Mouse (Mus musculus) megakaryocyte, embryonic 14.5 days (primary cell): ENCODE measurements around the gene Tas2r104. TPM values are rescaled to one million over a fixed set of nuclear protein-coding genes. Genes with fewer than 3 reads are reported as not detected.

Experiments
- H3K27me3 ChIP-seq: replicated peaks from 2 replicates; pipeline ENCODE3; 2012; ENCODE audit warnings: inconsistent platforms
- H3K36me3 ChIP-seq: replicated peaks from 2 replicates; pipeline ENCODE3; 2012; ENCODE audit warnings: low read length, inconsistent platforms, mixed read lengths
- H3K4me1 ChIP-seq: 2 replicates; pipeline ENCODE4 v1.6.1; 2012; ENCODE audit warnings: inconsistent platforms
- H3K4me3 ChIP-seq: replicated peaks from 2 replicates; pipeline ENCODE3; 2012; ENCODE audit warnings: moderate library complexity, mild to moderate bottlenecking, inconsistent platforms
- H3K9me3 ChIP-seq: 2 replicates; pipeline ENCODE4 v1.6.1; 2012; ENCODE audit warnings: inconsistent platforms
- FLI1 ChIP-seq: IDR thresholded peaks from 2 replicates; pipeline ENCODE4 v1.6.1; 2012; ENCODE audit warnings: low read length, inconsistent platforms, mixed read lengths
- GATA1 ChIP-seq: IDR thresholded peaks from 3 replicates; pipeline ENCODE4 v1.6.1; 2012; ENCODE audit warnings: mixed read lengths, low read length, inconsistent platforms, borderline replicate concordance
- polyA plus RNA-seq: library from polyadenylated mRNA; stranded (reverse); fragments of >175 nt; gene quantifications from 2 replicates; pipeline ENCODE4 v1.2.3, GENCODE M21; 2012; ENCODE audit warnings: low replicate concordance; ENCODE audit not compliant: insufficient read depth

The Tas2r104 gene
- not detected in 2 replicates for polyA plus RNA-seq

- no peak within 1 kb of the TSS for H3K4me3 ChIP-seq
- H3K27me3 ChIP-seq = no peaks in the 10 kb centered on the region
- H3K36me3 ChIP-seq = no peaks in the 10 kb centered on the region
- TF ChIP-seq GATA1 (no peak), FLI1 (no peak)
- no peaks in the 10 kb centered on the region for H3K4me1 ChIP-seq
- H3K9me3 ChIP-seq = no peaks in the 10 kb centered on the region
Observed at GRCm38 (mm10) chr6:131685644-131686043, at the start of gene Tas2r104. Gene Tas2r104 (minus strand): TSS chr6:131685744.

GRCm38 (mm10) chr6:131712803-131713202 lies 27.3 kb upstream of the Tas2r104 start:
- TF ChIP-seq GATA1 = no peak
- TF ChIP-seq FLI1 = no peak
- no peak overlapping the region for H3K4me3 ChIP-seq
- H3K36me3 ChIP-seq = no peaks in the 10 kb centered on the region
- no peaks in the 10 kb centered on the region for H3K27me3 ChIP-seq
- no peaks in the 10 kb centered on the region for H3K4me1 ChIP-seq
- H3K9me3 ChIP-seq = peaks cover 10% of the 10 kb centered on the region; the same call in 1 of the 2 replicates

DNA sequence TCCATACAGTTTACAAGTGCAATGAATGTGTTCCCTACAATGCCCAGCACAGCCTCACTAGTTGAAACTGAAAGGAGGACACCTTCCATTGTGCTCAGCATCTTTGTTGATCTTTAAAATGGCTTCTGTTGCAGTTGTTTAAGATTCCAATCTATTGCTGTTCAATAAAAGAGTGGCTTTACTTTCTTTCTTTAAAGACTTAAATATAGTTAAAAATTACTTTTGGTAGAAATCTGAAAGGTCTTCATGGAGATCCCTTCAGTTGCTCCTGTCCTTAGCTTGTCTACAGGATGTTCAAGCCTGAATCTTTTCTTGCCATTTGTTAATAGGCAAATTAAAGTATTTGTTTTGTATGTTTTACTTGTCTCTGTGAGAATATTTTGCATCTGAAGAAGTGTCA lies 4.4 kb upstream of the Tas2r104 start, which contains the start of gene Tas2r114:
Gene Tas2r114 (minus strand): TSS at position 101 of the 400 bp plus-strand sequence.
- Histone ChIP-seq H3K4me1 (no peaks in the 10 kb centered on the region), H3K9me3 (peaks cover 10% of the 10 kb centered on the region), H3K4me3 (no peak within 1 kb of the TSS), H3K27me3 (no peaks in the 10 kb centered on the region), H3K36me3 (no peaks in the 10 kb centered on the region)
- TF ChIP-seq FLI1 (no peak), GATA1 (no peak)

DNA sequence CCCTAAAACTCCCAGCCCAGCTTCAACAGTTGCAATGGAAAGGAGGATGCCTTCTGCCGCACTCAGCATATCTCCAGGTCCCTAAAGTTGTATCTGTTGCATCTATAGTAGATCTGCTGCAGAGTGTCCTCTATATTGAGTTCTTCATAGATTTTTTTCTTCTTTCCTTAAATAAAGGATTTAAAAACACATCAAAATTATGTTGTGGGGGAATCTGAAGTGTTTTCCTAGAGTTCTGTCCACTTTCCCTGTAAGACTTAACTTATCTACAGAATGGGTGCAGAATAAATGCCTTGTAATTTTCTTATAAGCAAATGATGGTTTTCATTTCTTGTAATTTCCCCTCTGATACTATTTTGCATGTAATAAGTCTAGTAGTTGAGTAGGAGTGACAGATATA lies 1.9 kb upstream of the Tas2r104 start, which contains the start of gene Tas2r105:
Gene Tas2r105 (minus strand): TSS at position 101 of the 400 bp plus-strand sequence.
- H3K4me1 ChIP-seq = no peaks in the 10 kb centered on the region
- H3K36me3 ChIP-seq = no peaks in the 10 kb centered on the region
- no peaks in the 10 kb centered on the region for H3K27me3 ChIP-seq
- H3K4me3 ChIP-seq = no peak within 1 kb of the TSS
- peaks cover 10% of the 10 kb centered on the region for H3K9me3 ChIP-seq
- no peak for TF ChIP-seq GATA1
- no peak for TF ChIP-seq FLI1

GRCm38 (mm10) chr6:131678786-131679185 lies 6.8 kb downstream of the Tas2r104 start, which contains the start of gene Tas2r106:
Gene Tas2r106 (minus strand): TSS chr6:131678886.
- Histone ChIP-seq H3K9me3 (peaks cover 6% of the 10 kb centered on the region; the same call in 1 of the 2 replicates), H3K27me3 (no peaks in the 10 kb centered on the region), H3K4me3 (no peak within 1 kb of the TSS), H3K36me3 (no peaks in the 10 kb centered on the region), H3K4me1 (no peaks in the 10 kb centered on the region)
- no peak for TF ChIP-seq GATA1
- no peak for TF ChIP-seq FLI1

GRCm38 (mm10) chr6:131660049-131660448 lies 25.5 kb downstream of the Tas2r104 start, which contains the start of gene Tas2r107:
Gene Tas2r107 (minus strand): TSS chr6:131660149.
- H3K4me1 ChIP-seq = no peaks in the 10 kb centered on the region
- H3K36me3 ChIP-seq = no peaks in the 10 kb centered on the region
- H3K27me3 ChIP-seq = no peaks in the 10 kb centered on the region
- TF ChIP-seq FLI1 (no peak), GATA1 (no peak)
- no peak within 1 kb of the TSS for H3K4me3 ChIP-seq
- H3K9me3 ChIP-seq = peaks cover 6% of the 10 kb centered on the region; the same call in 1 of the 2 replicates

Other genes starting within 250 kb of the Tas2r104 start
- gene 5430401F13Rik, start 199.3 kb downstream of the Tas2r104 start, polyA plus RNA-seq = not detected in 2 replicates
- not detected in 2 replicates for gene Gm6619, start 199.3 kb downstream of the Tas2r104 start, polyA plus RNA-seq
- not detected in 2 replicates for gene Tas2r130, start 54.8 kb downstream of the Tas2r104 start, polyA plus RNA-seq
- not detected in 2 replicates for gene Tas2r107, start 25.6 kb downstream of the Tas2r104 start, polyA plus RNA-seq
- gene Tas2r106, start 6.9 kb downstream of the Tas2r104 start, polyA plus RNA-seq = not detected in 2 replicates
- gene Tas2r105, start 1.8 kb upstream of the Tas2r104 start, polyA plus RNA-seq = not detected in 2 replicates
- gene Tas2r114, start 4.3 kb upstream of the Tas2r104 start, polyA plus RNA-seq = not detected in 2 replicates